Mouse (Mus musculus) MEL (cell line): ENCODE results near the gene Smagp. TPM values are rescaled to one million over a fixed set of nuclear protein-coding genes. Genes with fewer than 3 reads are reported as not detected.
A peak's percentile ranks its signal among the peaks of the same experiment; 100 is the strongest.

Experiments used
- DNase-seq: peaks from one replicate; pipeline ENCODE4 v3.0.0; 2011; ENCODE audit warnings: low read depth, low spot score
- H3K27ac ChIP-seq: 2 replicates; pipeline ENCODE4 v1.5.1; 2012; ENCODE audit warnings: low read depth, mild to moderate bottlenecking, control low read depth, low read length, moderate library complexity; ENCODE audit not compliant: control insufficient read depth
- H3K27me3 ChIP-seq, 2 experiments: fragments of 150-350 bp in 1 of 2; sonication (generic) in 1 of 2; 2 replicates each; pipeline ENCODE4 v1.6.1; 2012; ENCODE audit warnings: low read length in 2 of 2, mild to moderate bottlenecking in 2 of 2, improper control_type of control experiment in 1 of 2, moderate library complexity in 1 of 2; ENCODE audit not compliant: insufficient read depth in 2 of 2, control insufficient read depth in 1 of 2
- H3K36me3 ChIP-seq, 2 experiments: 2 replicates each; pipeline ENCODE4 v1.6.1; 2012 to 2014; ENCODE audit warnings: low read length in 2 of 2, improper control_type of control experiment in 1 of 2, inconsistent platforms in 1 of 2, mild to moderate bottlenecking in 1 of 2; ENCODE audit not compliant: insufficient read depth in 2 of 2, control insufficient read depth in 1 of 2
- H3K4me1 ChIP-seq, 2 experiments: fragments of 150-350 bp in 1 of 2; sonication (generic) in 1 of 2; 2 replicates each; pipeline ENCODE4 v1.6.1; 2012; ENCODE audit warnings: low read length in 2 of 2, improper control_type of control experiment in 1 of 2, mild to moderate bottlenecking in 1 of 2; ENCODE audit not compliant: insufficient read depth in 2 of 2, control insufficient read depth in 1 of 2
- H3K4me3 ChIP-seq, 2 experiments: fragments of 150-350 bp in 1 of 2; sonication (generic) in 1 of 2; 2 replicates each; pipeline ENCODE4 v1.5.1; 2012; ENCODE audit warnings: low read depth in 2 of 2, low read length in 2 of 2, mild to moderate bottlenecking in 2 of 2, moderate library complexity in 2 of 2, control low read depth in 1 of 2, improper control_type of control experiment in 1 of 2; ENCODE audit not compliant: control insufficient read depth in 1 of 2, insufficient read depth in 1 of 2
- H3K79me2 ChIP-seq: 2 replicates; pipeline ENCODE4 v1.6.1; 2012; ENCODE audit warnings: mild to moderate bottlenecking, low read length, moderate library complexity; ENCODE audit not compliant: control insufficient read depth, poor library complexity, insufficient read depth
- H3K9ac ChIP-seq: 2 replicates; pipeline ENCODE4 v1.6.1; 2012; ENCODE audit warnings: low read depth, mild to moderate bottlenecking, control low read depth, low read length, moderate library complexity; ENCODE audit not compliant: control insufficient read depth, poor library complexity, severe bottlenecking
- H3K9me3 ChIP-seq: fragments of 150-350 bp; sonication (generic); replicated peaks from 2 replicates; pipeline ENCODE4 v1.6.1; 2012; ENCODE audit warnings: mild to moderate bottlenecking, low read length, improper control_type of control experiment, moderate library complexity; ENCODE audit not compliant: insufficient read depth
- CHD1 ChIP-seq: IDR thresholded peaks from 2 replicates; pipeline ENCODE4 v1.6.1; 2012; ENCODE audit warnings: low read depth, mild to moderate bottlenecking, inconsistent platforms, low read length, improper control_type of control experiment
- CHD2 ChIP-seq: IDR thresholded peaks from 2 replicates; pipeline ENCODE4 v1.6.1; 2011; ENCODE audit warnings: low read length, improper control_type of control experiment
- CTCF ChIP-seq, 3 experiments: IDR thresholded peaks in 2 of 3; conservative IDR thresholded peaks in 1 of 3; 2 replicates each; pipeline ENCODE4 v1.5.1; 2011 to 2012; ENCODE audit warnings: low read length in 3 of 3, low read depth in 2 of 3, mild to moderate bottlenecking in 2 of 3, improper control_type of control experiment in 1 of 3, inconsistent platforms in 1 of 3, mixed read lengths in 1 of 3, moderate library complexity in 1 of 3; ENCODE audit not compliant: control insufficient read depth in 1 of 3, insufficient read depth in 1 of 3, poor library complexity in 1 of 3, severe bottlenecking in 1 of 3
- E2F4 ChIP-seq: IDR thresholded peaks from 2 replicates; pipeline ENCODE4 v1.6.1; 2011; ENCODE audit warnings: low read depth, low read length, improper control_type of control experiment, borderline replicate concordance
- EP300 ChIP-seq, 2 experiments: IDR thresholded peaks; 2 replicates each; pipeline ENCODE4 v1.6.1; 2011; ENCODE audit warnings: improper control_type of control experiment in 2 of 2, low read length in 2 of 2, low read depth in 1 of 2, mild to moderate bottlenecking in 1 of 2
- ETS1 ChIP-seq: IDR thresholded peaks from 2 replicates; pipeline ENCODE4 v1.6.1; 2012; ENCODE audit warnings: low read depth, mild to moderate bottlenecking, inconsistent platforms, low read length, improper control_type of control experiment, moderate library complexity
- GABPA ChIP-seq: IDR thresholded peaks from 2 replicates; pipeline ENCODE4 v1.6.1; 2012; ENCODE audit warnings: low read depth, mild to moderate bottlenecking, inconsistent platforms, low read length, improper control_type of control experiment, moderate library complexity
- GATA1 ChIP-seq: IDR thresholded peaks from 2 replicates; pipeline ENCODE4 v1.6.1; 2011; ENCODE audit warnings: low read depth, low read length, improper control_type of control experiment
- HCFC1 ChIP-seq: IDR thresholded peaks from 2 replicates; pipeline ENCODE4 v1.6.1; 2012; ENCODE audit warnings: low read depth, mild to moderate bottlenecking, inconsistent platforms, low read length, improper control_type of control experiment, moderate library complexity
- MAX ChIP-seq: IDR thresholded peaks from 2 replicates; pipeline ENCODE4 v1.6.1; 2011; ENCODE audit warnings: low read length, improper control_type of control experiment
- MAZ ChIP-seq: IDR thresholded peaks from 2 replicates; pipeline ENCODE4 v1.6.1; 2012; ENCODE audit warnings: low read depth, mild to moderate bottlenecking, inconsistent platforms, low read length, improper control_type of control experiment
- MEF2A ChIP-seq: IDR thresholded peaks from 2 replicates; pipeline ENCODE4 v1.6.1; 2014; ENCODE audit warnings: low read depth, mild to moderate bottlenecking, inconsistent platforms, low read length, improper control_type of control experiment; ENCODE audit not compliant: poor library complexity, insufficient replicate concordance, severe bottlenecking; ENCODE audit errors: extremely low read depth
- MYB ChIP-seq: IDR thresholded peaks from 2 replicates; pipeline ENCODE4 v1.6.1; 2011; ENCODE audit warnings: mild to moderate bottlenecking, low read depth, low read length, improper control_type of control experiment
- MYC ChIP-seq: IDR thresholded peaks from 2 replicates; pipeline ENCODE4 v1.6.1; 2011; ENCODE audit warnings: low read depth, mild to moderate bottlenecking, low read length, improper control_type of control experiment, moderate library complexity
- NRF1 ChIP-seq: IDR thresholded peaks from 2 replicates; pipeline ENCODE4 v1.6.1; 2014; ENCODE audit warnings: low read depth, mild to moderate bottlenecking, inconsistent platforms, low read length, improper control_type of control experiment, moderate library complexity; ENCODE audit not compliant: poor library complexity, insufficient read depth, severe bottlenecking
- POLR2AphosphoS5 ChIP-seq: IDR thresholded peaks from 2 replicates; pipeline ENCODE4 v1.6.1; 2012; ENCODE audit warnings: low read depth, borderline replicate concordance, mild to moderate bottlenecking, inconsistent platforms, low read length, moderate library complexity, mixed read lengths
- RAD21 ChIP-seq: IDR thresholded peaks from 2 replicates; pipeline ENCODE4 v1.6.1; 2011; ENCODE audit warnings: mild to moderate bottlenecking, low read depth, low read length, improper control_type of control experiment
- TAL1 ChIP-seq: IDR thresholded peaks from 2 replicates; pipeline ENCODE4 v1.6.1; 2012; ENCODE audit warnings: mild to moderate bottlenecking, inconsistent platforms, low read length, moderate library complexity, mixed read lengths
- TBP ChIP-seq: IDR thresholded peaks from 2 replicates; pipeline ENCODE4 v1.8.0; 2011; ENCODE audit warnings: low read depth, low read length, improper control_type of control experiment
- UBTF ChIP-seq: IDR thresholded peaks from 2 replicates; pipeline ENCODE4 v1.6.1; 2012; ENCODE audit warnings: low read depth, mild to moderate bottlenecking, inconsistent platforms, low read length, improper control_type of control experiment, moderate library complexity, borderline replicate concordance; ENCODE audit not compliant: insufficient read depth
- USF1 ChIP-seq: IDR thresholded peaks from 2 replicates; pipeline ENCODE4 v1.6.1; 2014; ENCODE audit warnings: low read depth, mild to moderate bottlenecking, inconsistent platforms, low read length, improper control_type of control experiment, moderate library complexity
- USF2 ChIP-seq, 2 experiments: IDR thresholded peaks; 2 replicates each; pipeline ENCODE4 v1.6.1; 2011 to 2012; ENCODE audit warnings: improper control_type of control experiment in 2 of 2, low read length in 2 of 2, borderline replicate concordance in 1 of 2, inconsistent platforms in 1 of 2, low read depth in 1 of 2, mild to moderate bottlenecking in 1 of 2; ENCODE audit not compliant: insufficient read depth in 1 of 2
- ZMIZ1 ChIP-seq: IDR thresholded peaks from 2 replicates; pipeline ENCODE4 v1.6.1; 2012; ENCODE audit warnings: low read depth, mild to moderate bottlenecking, inconsistent platforms, low read length, improper control_type of control experiment, moderate library complexity
- polyA plus RNA-seq, 2 experiments: library from polyadenylated mRNA; stranded (reverse) in 1 of 2; unstranded in 1 of 2; fragments of >175 nt in 1 of 2; fragments of >200 nt in 1 of 2; gene quantifications; 2 replicates each; pipeline versions ENCODE4 v1.2.1 to v1.2.4; 2012; ENCODE audit warnings: low replicate concordance in 2 of 2, low read depth in 1 of 2; ENCODE audit not compliant: insufficient read length in 2 of 2, insufficient read depth in 1 of 2, missing spikeins in 1 of 2
- total RNA-seq: library from RNA; depleted of rRNA; stranded (reverse); fragments of 300-350 nt; gene quantifications from 2 replicates; pipeline ENCODE4 v1.2.3, GENCODE M21; 2012

Gene Smagp
- total and polyA plus RNA-seq, 3 experiments = 2.6 to 22.6 TPM; not detected in 1

DNA sequence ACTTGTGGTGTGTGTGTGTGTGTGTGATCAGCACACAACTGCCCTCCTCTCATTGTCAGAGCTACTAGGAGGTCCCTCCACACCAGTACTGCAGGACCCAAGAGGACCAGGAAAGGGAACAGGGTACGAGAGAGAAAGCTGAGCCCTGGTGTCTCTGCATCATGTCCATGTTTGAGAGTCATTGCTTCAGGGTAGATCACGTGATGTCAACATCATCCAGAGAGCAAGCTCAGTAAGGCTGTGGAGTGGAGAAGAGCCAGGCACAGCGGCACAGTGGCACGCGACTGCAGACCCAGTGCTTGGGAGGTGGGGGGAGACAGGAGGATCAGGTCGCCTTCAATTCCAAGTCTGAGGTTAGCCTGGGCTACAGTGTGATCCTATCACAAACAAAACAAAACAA, 60.3 kb downstream of the Smagp start:
- no peak for TF ChIP-seq CHD1
- TF ChIP-seq USF1 = peak; percentile 69
- H3K27me3 ChIP-seq = no peaks in the 10 kb centered on the region
- H3K27ac ChIP-seq = no peak overlapping the region
- H3K4me3 ChIP-seq = no peak overlapping the region
- DNase-seq = no peak
- H3K9ac ChIP-seq = no peak overlapping the region
- no peaks in the 10 kb centered on the region; a peak in 1 of 4 replicates for H3K36me3 ChIP-seq
- no peaks in the 10 kb centered on the region for H3K9me3 ChIP-seq
- peaks cover 3 to 4% of the 10 kb centered on the region in 2 experiments; a peak in 1 of 4 replicates for H3K4me1 ChIP-seq
- no peaks in the 10 kb centered on the region for H3K79me2 ChIP-seq

DNA sequence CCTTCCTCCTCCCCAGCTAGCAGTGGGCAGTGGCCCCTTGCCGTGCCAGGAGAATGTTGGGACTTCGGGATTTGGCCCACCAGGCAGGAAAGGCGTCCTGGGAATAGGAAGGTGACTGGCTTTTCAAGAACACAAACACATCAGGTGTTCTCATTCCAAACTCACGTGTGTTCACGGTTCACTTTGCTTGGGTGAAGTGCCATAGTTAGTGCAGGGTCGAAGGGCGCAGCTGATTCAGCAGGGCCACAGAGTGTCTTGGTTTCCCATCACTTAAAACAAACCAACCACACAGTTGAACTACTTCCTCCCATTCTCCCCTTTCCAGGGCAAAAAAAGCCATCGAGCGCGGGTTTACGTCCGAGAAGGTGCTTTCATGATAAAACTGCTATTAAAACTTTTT, 61.4 kb downstream of the Smagp start:
- no peak overlapping the region for H3K9ac ChIP-seq
- no peak overlapping the region for H3K4me3 ChIP-seq
- H3K4me1 ChIP-seq = peaks cover 3 to 4% of the 10 kb centered on the region in 2 experiments; a peak in 1 of 4 replicates
- H3K27ac ChIP-seq = no peak overlapping the region
- TF ChIP-seq MYB (no peak), UBTF (no peak), USF2 (IDR thresholded peaks at IDR 0.05; ENCODE audit: borderline replicate concordance in 1 of 2, insufficient read depth in 1 of 2, low read depth in 1 of 2, low read length in 2 of 2) (no peak), E2F4 (no peak), CHD2 (no peak), RAD21 (no peak), MEF2A (no peak), TBP (no peak), MAZ (no peak), POLR2AphosphoS5 (no peak), NRF1 (no peak), HCFC1 (no peak)
- no peaks in the 10 kb centered on the region for H3K79me2 ChIP-seq
- H3K9me3 ChIP-seq = no peaks in the 10 kb centered on the region
- no peaks in the 10 kb centered on the region for H3K27me3 ChIP-seq
- no peaks in the 10 kb centered on the region; a peak in 1 of 4 replicates for H3K36me3 ChIP-seq
- no peak for DNase-seq

DNA sequence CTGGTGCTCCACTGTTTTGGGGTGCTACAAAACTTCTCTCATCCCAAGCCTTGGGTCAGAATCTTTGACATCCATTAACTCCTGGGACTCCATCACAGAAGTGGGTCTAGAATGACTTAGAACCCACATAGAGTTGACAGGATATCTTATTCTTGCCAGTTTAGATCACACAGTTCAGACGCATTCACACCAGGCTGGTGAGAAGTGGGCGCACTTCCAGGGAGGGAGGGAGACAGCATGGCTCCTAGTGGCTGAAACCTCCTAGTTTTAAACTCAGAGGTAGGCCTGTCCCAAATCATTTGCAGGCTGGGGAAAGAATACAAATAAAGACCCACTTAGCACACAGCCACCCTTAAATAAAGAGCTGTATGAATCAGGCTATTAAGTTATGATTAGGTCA, 62.4 kb downstream of the Smagp start:
- Histone ChIP-seq H3K27ac (no peak overlapping the region), H3K9ac (no peak overlapping the region), H3K27me3 (peaks cover 0 to under 1% of the 10 kb centered on the region in 2 experiments; a peak in 2 of 4 replicates), H3K4me1 (peaks cover 3 to 4% of the 10 kb centered on the region in 2 experiments; a peak in 1 of 4 replicates), H3K79me2 (no peaks in the 10 kb centered on the region), H3K4me3 (no peak overlapping the region), H3K9me3 (no peaks in the 10 kb centered on the region), H3K36me3 (no peaks in the 10 kb centered on the region; a peak in 1 of 4 replicates)
- no peak for DNase-seq
- TF ChIP-seq MYC = no peak
- TF ChIP-seq RAD21 = no peak
- TF ChIP-seq TAL1 = no peak
- TF ChIP-seq USF2 (IDR thresholded peaks at IDR 0.05; ENCODE audit: borderline replicate concordance in 1 of 2, insufficient read depth in 1 of 2, low read depth in 1 of 2, low read length in 2 of 2) = no peak
- no peak for TF ChIP-seq CTCF (IDR thresholded peaks at IDR 0.05 in 2 of 3, conservative IDR thresholded peaks at IDR 0.05 in 1 of 3; ENCODE audit: control insufficient read depth in 1 of 3, insufficient read depth in 1 of 3, low read depth in 2 of 3, low read length in 3 of 3, poor library complexity in 1 of 3, severe bottlenecking in 1 of 3)
- no peak for TF ChIP-seq ZMIZ1
- TF ChIP-seq MAX = no peak
- no peak for TF ChIP-seq MYB
- no peak for TF ChIP-seq TBP
- TF ChIP-seq GATA1 = no peak
- TF ChIP-seq POLR2AphosphoS5 = no peak
- TF ChIP-seq GABPA = no peak
- TF ChIP-seq UBTF = no peak
- no peak for TF ChIP-seq EP300 (IDR thresholded peaks at IDR 0.05; ENCODE audit: low read depth in 1 of 2, low read length in 2 of 2)
- no peak for TF ChIP-seq ETS1
- no peak for TF ChIP-seq MAZ
- no peak for TF ChIP-seq CHD2
